Mouse (Mus musculus) cerebellum, adult 9-10 months (tissue): Measurements from ENCODE around the gene Ppp2r3a.

Experiments
- DNase-seq: peaks from one replicate; pipeline ENCODE4 v3.0.0; 2022

The Ppp2r3a gene

DNA sequence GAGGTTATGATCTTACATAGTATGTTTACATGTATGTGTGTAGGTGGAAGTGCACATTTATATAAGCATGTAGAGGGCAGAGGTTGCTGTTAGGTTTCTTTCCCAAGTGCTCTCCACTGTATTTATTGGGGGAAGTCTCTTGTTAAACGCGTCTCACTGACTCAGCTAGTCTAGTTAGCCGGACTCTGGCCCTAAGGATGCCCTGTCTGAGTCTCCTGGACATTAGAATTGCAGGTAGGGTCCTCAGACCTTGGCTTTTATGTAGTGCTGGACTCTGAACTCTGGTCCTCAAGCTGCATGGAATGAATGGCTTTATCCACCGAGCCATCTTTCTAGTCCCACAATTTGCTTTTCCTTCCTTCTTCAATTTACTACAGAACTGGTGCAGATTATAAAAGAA is 108.0 kb downstream of the Ppp2r3a start:
- DNase-seq, result no peak

DNA sequence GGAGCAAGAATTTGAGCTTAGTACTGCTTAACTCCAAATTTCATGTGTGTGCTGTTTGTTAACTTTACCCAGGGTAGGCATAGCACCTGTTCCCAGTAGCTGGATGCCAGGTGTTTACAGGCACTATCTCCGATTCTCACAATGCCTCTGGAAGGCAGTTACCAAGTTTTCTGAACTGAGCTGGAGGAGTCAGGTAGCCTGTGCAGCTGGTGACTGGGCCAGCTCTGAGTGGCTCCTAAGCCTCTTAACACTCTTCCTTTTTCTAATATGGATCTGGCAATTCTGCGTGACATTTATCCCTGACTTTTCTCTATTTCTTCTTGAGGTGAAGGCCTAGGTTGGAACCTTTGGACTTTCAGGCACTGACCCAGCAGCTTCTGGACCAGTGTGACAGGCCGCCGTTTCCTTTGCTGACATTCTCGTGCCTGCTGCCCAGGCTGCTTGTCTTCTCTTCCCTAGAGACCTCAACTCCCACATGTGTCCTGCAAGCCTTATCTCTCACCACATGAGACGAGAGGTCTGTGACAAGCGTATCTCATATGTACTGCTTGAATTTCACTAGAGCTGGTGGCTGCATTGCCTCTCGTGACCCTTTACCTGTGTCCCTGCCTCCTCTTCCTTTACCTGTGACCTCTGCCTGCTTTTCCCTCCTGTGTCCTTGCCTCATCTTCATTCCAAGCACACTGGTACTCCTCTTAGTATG is 137.3 kb downstream of the Ppp2r3a start:
- no peak for DNase-seq

DNA sequence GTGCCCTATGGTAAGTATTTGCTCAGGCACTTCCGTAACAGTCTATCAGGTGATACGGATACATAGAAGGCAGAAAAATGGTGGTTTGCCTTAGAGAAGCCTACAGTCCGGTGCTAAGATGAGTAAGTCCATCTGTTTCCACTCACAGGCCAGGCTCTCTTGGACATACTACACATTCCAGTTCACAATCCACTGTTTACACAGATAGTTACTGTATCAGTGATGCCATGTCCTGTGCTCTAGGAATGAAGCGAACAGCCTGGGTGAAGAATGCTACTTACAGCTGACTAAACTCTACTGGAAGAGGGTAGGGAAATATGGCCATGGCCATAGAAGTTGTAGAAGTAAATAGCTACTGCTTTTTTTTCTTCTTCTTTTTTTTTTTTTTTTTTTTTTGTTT is 138.3 kb downstream of the Ppp2r3a start:
- no peak for DNase-seq

DNA sequence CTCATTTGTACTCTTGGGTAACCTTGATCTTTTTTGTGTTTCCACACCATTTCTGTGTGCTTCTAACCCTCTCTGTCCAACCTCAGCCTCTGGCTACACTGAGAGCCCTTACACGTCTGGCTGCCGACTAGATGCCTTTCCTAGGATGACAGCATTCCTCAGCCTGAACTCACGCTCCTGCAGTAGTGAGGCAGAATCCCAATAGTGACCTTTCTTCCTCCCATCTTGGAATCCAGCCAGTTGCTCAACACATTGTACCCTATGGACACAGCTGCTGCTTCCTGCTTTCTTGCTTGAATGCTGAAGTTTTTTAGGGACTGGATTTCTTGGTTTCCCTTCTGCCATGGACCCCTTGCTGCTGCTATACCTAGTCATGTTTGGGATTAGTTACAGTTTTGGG is 141.6 kb downstream of the Ppp2r3a start:
- no peak for DNase-seq

- DNase-seq, result peak; percentile 48
Observed at GRCm38 (mm10) chr9:101107386-101107785, 144.2 kb downstream of the Ppp2r3a start.

GRCm38 (mm10) chr9:101105735-101106134 is 145.9 kb downstream of the Ppp2r3a start:
- no peak for DNase-seq

- DNase-seq, result no peak
Observed at GRCm38 (mm10) chr9:101104931-101105330, 146.7 kb downstream of the Ppp2r3a start.

GRCm38 (mm10) chr9:101102288-101102687 is 149.3 kb downstream of the Ppp2r3a start:
- DNase-seq, result no peak

- no peak for DNase-seq
Observed at GRCm38 (mm10) chr9:101101547-101101946, 150.0 kb downstream of the Ppp2r3a start.

DNA sequence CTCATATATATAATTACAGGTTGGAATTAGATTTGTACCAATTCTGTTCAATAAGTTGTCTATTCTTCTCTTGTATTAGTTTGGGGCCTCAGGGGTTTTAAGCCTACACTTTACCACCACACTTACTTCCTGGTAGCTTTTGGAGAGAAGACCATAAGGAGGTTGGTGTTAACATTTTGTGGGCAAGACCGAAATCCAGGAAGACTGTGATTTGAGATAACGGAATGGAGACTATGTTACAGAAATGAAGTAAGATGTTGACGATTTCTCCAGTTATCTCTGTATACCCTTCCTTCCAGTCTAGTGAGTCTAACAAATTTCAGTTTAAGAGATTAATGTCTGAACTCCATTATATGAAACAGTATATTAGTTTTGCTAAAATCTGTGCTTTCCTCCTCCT is 151.4 kb downstream of the Ppp2r3a start:
- DNase-seq, result no peak

DNA sequence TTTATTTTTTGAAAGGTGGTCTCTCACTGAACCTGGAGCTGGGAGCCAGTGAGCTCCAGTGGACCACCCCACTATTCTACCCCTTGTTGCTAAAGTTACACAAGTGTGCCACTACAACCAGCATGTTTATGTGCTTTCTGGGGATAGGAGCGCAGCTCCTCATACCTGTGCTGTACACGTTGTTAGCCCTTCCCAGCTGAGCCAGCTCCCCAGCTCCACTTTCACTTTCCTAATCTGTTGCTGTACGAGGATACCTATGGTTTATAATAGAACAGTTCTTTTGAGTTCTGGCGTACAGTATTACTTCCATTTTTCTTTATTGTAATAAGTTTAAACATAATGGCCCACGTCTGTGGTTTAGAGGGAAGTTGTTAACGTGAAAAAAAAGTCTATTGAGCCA is 152.2 kb downstream of the Ppp2r3a start:
- no peak for DNase-seq

DNA sequence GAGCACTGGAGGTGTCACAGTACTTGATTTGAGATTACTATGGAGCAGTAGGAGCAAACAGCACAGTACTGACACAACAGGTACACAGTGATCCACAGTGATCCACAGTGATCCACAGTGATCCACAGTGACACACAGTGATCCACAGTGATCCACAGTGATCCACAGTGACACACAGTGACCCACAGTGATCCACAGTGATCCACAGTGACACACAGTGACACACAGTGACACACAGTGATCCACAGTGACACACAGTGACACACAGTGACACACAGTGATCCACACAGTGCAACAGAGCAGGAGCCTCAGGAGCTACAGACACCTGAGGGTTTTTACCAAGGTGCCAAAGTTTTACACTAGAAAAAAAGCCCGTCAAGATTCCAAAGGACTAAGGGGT is 154.1 kb downstream of the Ppp2r3a start:
- no peak for DNase-seq

- DNase-seq, result no peak
Observed at GRCm38 (mm10) chr9:101096461-101096860, 155.1 kb downstream of the Ppp2r3a start.

DNA sequence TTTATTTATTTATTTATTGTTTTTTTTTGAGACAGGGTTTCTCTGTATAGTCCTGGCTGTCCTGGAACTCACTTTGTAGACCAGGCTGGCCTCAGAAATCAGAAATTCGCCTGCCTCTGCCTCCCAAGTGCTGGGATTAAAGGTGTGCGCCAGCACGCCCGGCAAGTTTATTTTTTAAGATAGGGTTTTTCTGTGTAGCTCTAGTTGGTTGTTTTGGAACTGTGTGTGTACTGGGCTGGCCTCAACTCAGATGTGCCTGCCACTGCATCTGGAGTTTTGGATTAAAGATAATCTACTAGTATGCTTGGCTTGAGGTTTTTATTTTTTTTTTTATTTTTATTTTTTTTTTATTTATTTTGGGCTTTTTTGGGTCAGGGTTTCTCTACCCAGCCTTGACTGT is 156.2 kb downstream of the Ppp2r3a start:
- DNase-seq, result no peak

DNA sequence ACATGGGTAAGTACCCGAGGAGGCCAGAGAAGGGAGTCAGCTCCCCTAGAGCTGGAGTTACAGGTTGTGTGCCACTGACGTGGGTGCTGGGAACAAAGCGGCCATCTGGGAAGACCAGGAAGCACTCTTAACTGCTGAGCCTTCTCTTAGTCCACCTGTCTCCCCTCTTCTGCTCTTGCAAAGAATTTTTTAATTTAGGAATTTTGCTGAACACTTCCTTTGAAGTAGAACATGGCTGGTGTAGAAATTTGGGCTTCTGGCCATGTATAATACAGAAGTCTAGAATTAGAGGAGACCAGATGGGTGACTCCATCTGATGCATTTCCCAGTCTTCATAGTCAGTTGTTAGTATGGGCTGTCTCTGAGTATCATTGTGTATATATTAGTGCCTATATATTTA is 167.9 kb downstream of the Ppp2r3a start:
- DNase-seq, result no peak

DNA sequence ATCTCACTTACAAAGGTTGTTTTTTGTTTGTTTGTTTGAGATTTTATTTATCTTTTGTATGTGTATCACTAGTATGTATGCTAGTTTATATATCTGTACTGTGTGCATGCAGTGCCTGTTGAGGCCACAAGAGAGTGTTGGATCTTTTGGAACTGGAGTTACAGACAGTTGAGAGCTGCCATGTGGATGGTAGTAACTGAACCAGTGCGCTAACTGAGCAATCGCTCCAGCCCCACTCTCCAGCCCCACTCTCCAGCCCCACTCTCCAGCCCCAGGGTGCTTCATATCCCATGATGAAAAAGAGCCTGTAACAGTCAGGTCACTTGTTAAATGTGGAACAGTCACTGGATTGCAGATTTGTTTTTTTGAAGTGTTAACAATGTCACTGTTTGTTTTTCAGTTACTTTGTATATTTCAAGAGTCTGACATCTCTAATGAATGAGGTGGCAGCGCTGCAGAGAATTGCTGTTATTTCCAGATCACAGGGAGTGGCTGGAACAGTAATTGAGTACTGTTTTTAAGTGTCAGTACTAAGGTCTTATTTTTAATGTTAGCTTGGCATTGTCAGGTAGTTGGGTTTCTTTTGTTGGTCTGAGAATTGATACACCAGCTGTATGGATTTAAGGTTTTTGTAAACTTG is 171.4 kb downstream of the Ppp2r3a start:
- no peak for DNase-seq

- no peak for DNase-seq
Observed at GRCm38 (mm10) chr9:101078579-101078978, 173.0 kb downstream of the Ppp2r3a start.

DNA sequence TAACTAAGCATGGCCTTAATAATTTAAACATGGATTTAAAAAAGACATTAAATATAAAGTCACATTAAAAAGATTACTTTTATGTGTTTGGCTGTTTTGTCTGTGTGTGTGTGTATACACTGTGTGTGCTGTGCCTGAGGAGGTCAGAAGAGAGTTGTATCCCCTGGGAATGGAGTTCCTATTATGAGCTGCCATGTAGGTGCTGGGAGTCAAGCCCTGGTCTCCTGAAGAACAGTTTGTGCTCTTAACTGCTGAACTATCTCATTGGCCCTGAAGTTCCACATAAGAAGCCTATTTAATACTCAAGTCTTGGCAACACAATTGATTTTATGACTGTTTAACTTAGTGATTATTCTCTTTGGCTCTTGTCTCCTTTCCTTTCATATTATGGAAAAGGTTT is 174.1 kb downstream of the Ppp2r3a start:
- DNase-seq, result no peak

GRCm38 (mm10) chr9:101076095-101076875 is 175.3 kb downstream of the Ppp2r3a start:
- peak; percentile 42 for DNase-seq

DNA sequence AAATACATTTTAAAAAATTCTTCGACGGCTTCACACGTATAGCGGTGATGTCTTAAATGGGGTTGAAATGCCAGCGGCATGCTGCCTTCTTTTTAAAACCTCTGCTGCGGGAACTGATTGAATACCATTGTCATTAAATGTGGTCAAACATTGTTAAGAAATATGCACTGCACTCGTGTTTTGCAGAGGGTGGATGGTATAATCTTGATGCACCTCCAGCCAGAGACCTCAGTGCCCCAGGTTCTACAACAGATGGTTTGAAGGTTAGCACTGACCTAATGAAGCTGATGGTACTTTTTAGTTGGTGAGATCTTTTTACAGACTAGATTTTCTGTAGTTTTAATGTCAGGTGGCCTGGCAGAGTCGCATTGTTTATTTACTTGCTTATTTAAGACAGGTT is 175.9 kb downstream of the Ppp2r3a start:
- DNase-seq, result no peak

DNA sequence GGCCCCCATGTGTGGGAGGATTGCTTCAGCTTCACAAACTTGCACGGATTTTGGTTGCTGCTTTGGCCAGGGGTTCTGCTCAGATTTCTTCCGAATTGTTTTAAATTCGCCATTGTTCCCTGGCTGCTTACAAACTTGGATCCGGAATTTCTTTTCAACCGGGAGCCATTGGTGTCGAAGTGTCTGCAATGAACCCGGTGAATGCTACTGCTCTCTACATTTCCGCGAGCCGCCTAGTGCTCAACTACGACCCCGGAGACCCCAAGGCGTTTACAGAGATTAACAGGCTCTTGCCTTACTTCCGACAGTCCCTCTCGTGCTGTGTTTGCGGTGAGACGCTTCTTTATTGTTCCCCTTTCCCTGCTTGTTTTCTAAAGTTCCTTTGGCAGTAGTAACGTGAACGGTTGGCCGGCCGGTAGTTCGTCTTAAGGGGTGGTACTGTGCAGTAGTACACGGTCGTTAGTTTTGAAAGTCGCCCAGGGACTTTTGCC is 176.5 kb downstream of the Ppp2r3a start:
- no peak for DNase-seq

- peak; percentile 85 for DNase-seq
Observed at GRCm38 (mm10) chr9:101074332-101075021, 177.1 kb downstream of the Ppp2r3a start.

DNA sequence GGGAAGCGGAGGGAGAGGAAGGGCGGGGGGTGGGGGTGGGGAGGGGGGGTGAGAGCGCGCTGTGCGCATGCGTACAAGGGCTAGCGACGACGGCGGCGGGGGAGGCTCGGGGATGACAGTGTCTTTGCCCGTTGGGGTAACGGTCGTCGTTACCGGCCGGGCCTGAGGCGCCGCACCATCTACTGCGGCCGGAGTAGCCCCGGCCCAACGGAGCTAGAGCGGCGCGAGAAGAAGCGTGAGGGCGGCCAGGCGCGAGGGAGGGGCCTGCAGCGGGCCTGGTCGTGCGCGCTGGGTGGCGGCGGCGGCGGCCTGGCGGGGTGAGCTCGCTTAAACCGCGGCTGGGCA is 177.6 kb downstream of the Ppp2r3a start, which contains the start of gene Msl2:
TSS of gene Msl2 (plus strand) at position 115 of the 345 bp plus-strand sequence.
- no peak for DNase-seq
